Mouse (Mus musculus) MEL (cell line): ENCODE data around the gene Phgr1.

Source experiments
- BHLHE40 ChIP-seq: IDR thresholded peaks from 2 replicates; pipeline ENCODE4 v1.6.1; 2012; ENCODE audit warnings: low read depth, mild to moderate bottlenecking, inconsistent platforms, low read length, improper control_type of control experiment, borderline replicate concordance
- CTCF ChIP-seq, 3 experiments: IDR thresholded peaks in 2 of 3; conservative IDR thresholded peaks in 1 of 3; 2 replicates each; pipeline ENCODE4 v1.5.1; 2011 to 2012; ENCODE audit warnings: low read length in 3 of 3, low read depth in 2 of 3, mild to moderate bottlenecking in 2 of 3, improper control_type of control experiment in 1 of 3, inconsistent platforms in 1 of 3, mixed read lengths in 1 of 3, moderate library complexity in 1 of 3; ENCODE audit not compliant: control insufficient read depth in 1 of 3, insufficient read depth in 1 of 3, poor library complexity in 1 of 3, severe bottlenecking in 1 of 3
- EP300 ChIP-seq, 2 experiments: IDR thresholded peaks; 2 replicates each; pipeline ENCODE4 v1.6.1; 2011; ENCODE audit warnings: improper control_type of control experiment in 2 of 2, low read length in 2 of 2, low read depth in 1 of 2, mild to moderate bottlenecking in 1 of 2
- GABPA ChIP-seq: IDR thresholded peaks from 2 replicates; pipeline ENCODE4 v1.6.1; 2012; ENCODE audit warnings: low read depth, mild to moderate bottlenecking, inconsistent platforms, low read length, improper control_type of control experiment, moderate library complexity
- KAT2A ChIP-seq: conservative IDR thresholded peaks from 2 replicates; pipeline ENCODE4 v1.6.1; 2012; ENCODE audit warnings: low read depth, low read length, improper control_type of control experiment, inconsistent platforms
- MAX ChIP-seq: IDR thresholded peaks from 2 replicates; pipeline ENCODE4 v1.6.1; 2011; ENCODE audit warnings: low read length, improper control_type of control experiment
- POLR2A ChIP-seq, 2 experiments: IDR thresholded peaks; 2 replicates each; pipeline ENCODE4 v1.6.1; 2011 to 2012; ENCODE audit warnings: low read length in 2 of 2, mild to moderate bottlenecking in 2 of 2, control low read depth in 1 of 2, improper control_type of control experiment in 1 of 2, low read depth in 1 of 2, moderate library complexity in 1 of 2; ENCODE audit not compliant: control insufficient read depth in 1 of 2, insufficient read depth in 1 of 2, poor library complexity in 1 of 2
- POLR2AphosphoS2 ChIP-seq: IDR thresholded peaks from 2 replicates; pipeline ENCODE4 v1.6.1; 2011; ENCODE audit warnings: low read length, improper control_type of control experiment
- TAL1 ChIP-seq: IDR thresholded peaks from 2 replicates; pipeline ENCODE4 v1.6.1; 2012; ENCODE audit warnings: mild to moderate bottlenecking, inconsistent platforms, low read length, moderate library complexity, mixed read lengths
- ZC3H11A ChIP-seq: IDR thresholded peaks from 2 replicates; pipeline ENCODE4 v1.6.1; 2012; ENCODE audit warnings: low read depth, mild to moderate bottlenecking, inconsistent platforms, low read length, improper control_type of control experiment

DNA sequence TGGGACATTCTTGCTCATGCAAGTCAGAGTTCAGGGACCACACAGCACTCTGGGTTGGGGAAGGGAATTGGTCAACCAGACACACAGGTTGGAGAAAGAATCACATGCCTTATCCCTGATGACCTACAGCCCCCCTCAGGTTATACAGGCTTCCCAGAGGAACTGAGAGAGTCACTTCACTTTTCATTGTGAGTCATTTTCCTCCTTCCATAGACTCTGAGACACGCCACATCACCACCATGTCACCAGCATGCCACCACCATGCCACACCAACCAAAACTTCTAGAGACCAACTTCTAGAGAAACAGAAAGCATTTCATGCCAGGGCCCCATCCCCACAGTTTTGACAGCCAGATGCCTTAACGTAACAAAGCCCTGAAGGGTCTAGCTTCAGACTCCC is 45.7 kb upstream of the Phgr1 start:
- TF ChIP-seq EP300 (IDR thresholded peaks at IDR 0.05; ENCODE audit: low read depth in 1 of 2, low read length in 2 of 2) (no peak), CTCF (IDR thresholded peaks at IDR 0.05 in 2 of 3, conservative IDR thresholded peaks at IDR 0.05 in 1 of 3; ENCODE audit: control insufficient read depth in 1 of 3, insufficient read depth in 1 of 3, low read depth in 2 of 3, low read length in 3 of 3, poor library complexity in 1 of 3, severe bottlenecking in 1 of 3) (no peak), POLR2A (IDR thresholded peaks at IDR 0.05; ENCODE audit: control insufficient read depth in 1 of 2, insufficient read depth in 1 of 2, low read depth in 1 of 2, low read length in 2 of 2, poor library complexity in 1 of 2) (no peak), ZC3H11A (no peak), POLR2AphosphoS2 (no peak), BHLHE40 (no peak), KAT2A (no peak), TAL1 (no peak), GABPA (no peak), MAX (no peak)
